Mouse (Mus musculus): ENCODE data around the gene Zfp429.
A peak's percentile ranks its signal among the peaks of the same experiment; 100 is the strongest.
"Not testable (repeated sequence)": the region's sequence is repeated elsewhere in the genome, so short reads cannot be mapped to it uniquely, and the experiment has no call there.

Zfp429 gene

GRCm38 (mm10) chr13:67399183-67399903 lies at the start of gene Zfp429:
Gene Zfp429, minus strand, starts transcription at chr13:67399819.
- peak; percentile 69 to 76 for DNase-seq

GRCm38 (mm10) chr13:67437095-67437494 lies 37.5 kb upstream of the Zfp429 start:
- not testable (repeated sequence) for DNase-seq

GRCm38 (mm10) chr13:67428116-67428515 lies 28.5 kb upstream of the Zfp429 start:
- DNase-seq, result no peak

- DNase-seq, result not testable (repeated sequence)
Measured at GRCm38 (mm10) chr13:67425699-67426098, 26.1 kb upstream of the Zfp429 start.

- DNase-seq, result not testable (repeated sequence)
Measured at GRCm38 (mm10) chr13:67422532-67422931, 22.9 kb upstream of the Zfp429 start.

GRCm38 (mm10) chr13:67421207-67421857 lies 21.7 kb upstream of the Zfp429 start, which contains the start of gene Zfp459:
Gene Zfp459, minus strand, starts transcription at chr13:67421418.
- DNase-seq, result peak; percentile 41 to 56

- DNase-seq, result no peak
Measured at GRCm38 (mm10) chr13:67420558-67421206, 21.1 kb upstream of the Zfp429 start.

GRCm38 (mm10) chr13:67416811-67417210 lies 17.2 kb upstream of the Zfp429 start:
- no peak for DNase-seq

- no peak for DNase-seq
Measured at GRCm38 (mm10) chr13:67415759-67416158, 16.1 kb upstream of the Zfp429 start.

GRCm38 (mm10) chr13:67413634-67414033 lies 14.0 kb upstream of the Zfp429 start:
- not testable (repeated sequence) for DNase-seq

- not testable (repeated sequence) for DNase-seq
Measured at GRCm38 (mm10) chr13:67376255-67376654, 23.4 kb downstream of the Zfp429 start.

- peak; percentile 75 to 82 for DNase-seq
Measured at GRCm38 (mm10) chr13:67375050-67375911, 24.3 kb downstream of the Zfp429 start, which contains the start of the genes Gm28041 and Zfp456. Gene Gm28041, minus strand, starts transcription at chr13:67375733. Gene Zfp456, minus strand, starts transcription at chr13:67375810.

- DNase-seq, result peak; percentile 85 to 87
Measured at GRCm38 (mm10) chr13:67360131-67360744, 39.4 kb downstream of the Zfp429 start, which contains the start of the genes Gm28044 and Zfp953. Gene Gm28044, minus strand, starts transcription at chr13:67360536. Gene Zfp953, minus strand, starts transcription at chr13:67360605.

- no peak for DNase-seq
Measured at GRCm38 (mm10) chr13:67351854-67352253, 47.8 kb downstream of the Zfp429 start.

GRCm38 (mm10) chr13:67343422-67343821 lies 56.2 kb downstream of the Zfp429 start:
- DNase-seq, result no peak

All from thymus, postnatal 36 days (tissue).